Mouse (Mus musculus) adrenal gland, postnatal 14 days (tissue): Measurements from ENCODE around the gene Arl3. TPM values are rescaled to one million over a fixed set of nuclear protein-coding genes. Genes with fewer than 3 reads are reported as not detected.

Experiments used
- DNase-seq: peaks from one replicate; pipeline ENCODE4 v3.0.0; 2021; ENCODE audit warnings: mixed read lengths
- total RNA-seq: library from RNA; stranded (reverse); gene quantifications from 2 replicates; pipeline ENCODE4 v1.2.3, GENCODE M21; 2021

Gene Arl3
- total RNA-seq, 1 experiment from 2014 or later, result 60.7 TPM

DNA sequence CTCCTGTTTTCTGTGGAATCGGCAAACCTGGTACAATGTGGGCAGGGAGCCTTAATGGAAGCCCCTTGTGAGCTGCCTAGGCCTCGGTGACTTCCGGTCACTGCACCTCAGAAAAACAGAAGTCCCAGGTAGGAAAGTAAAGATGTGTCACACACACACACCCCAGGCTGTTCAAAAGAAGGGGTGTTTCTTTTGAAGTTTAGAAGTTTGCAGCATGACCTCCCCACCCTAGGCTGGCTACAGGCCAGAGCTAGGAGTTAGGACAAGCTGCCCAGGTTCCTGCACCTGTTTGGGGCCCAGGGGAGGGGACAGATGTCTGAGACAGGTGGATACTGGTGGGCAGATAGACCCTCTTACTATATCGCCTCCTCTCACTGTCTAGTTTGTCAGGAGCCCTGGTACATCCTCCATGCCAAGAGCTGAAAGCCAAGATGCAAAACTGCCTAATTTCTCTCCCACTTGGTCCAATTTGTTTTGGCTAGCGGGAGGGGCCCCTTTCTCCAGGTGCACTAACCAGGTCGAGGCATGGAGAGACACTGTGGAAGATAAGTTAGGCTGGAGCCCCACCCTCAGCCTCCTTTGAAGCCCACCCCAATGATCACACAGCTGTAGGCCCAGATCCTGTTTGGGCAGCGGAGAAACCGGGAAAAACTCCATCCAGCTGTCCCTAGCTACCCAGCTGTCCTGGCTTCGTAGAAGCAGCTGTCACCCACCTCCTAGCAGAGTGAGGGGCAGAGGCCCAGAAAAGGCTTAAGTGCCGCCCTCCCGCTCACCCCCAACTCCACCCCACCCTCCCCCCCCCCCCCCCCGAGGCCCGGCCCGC, 55.3 kb downstream of the Arl3 start:
- no peak for DNase-seq

DNA sequence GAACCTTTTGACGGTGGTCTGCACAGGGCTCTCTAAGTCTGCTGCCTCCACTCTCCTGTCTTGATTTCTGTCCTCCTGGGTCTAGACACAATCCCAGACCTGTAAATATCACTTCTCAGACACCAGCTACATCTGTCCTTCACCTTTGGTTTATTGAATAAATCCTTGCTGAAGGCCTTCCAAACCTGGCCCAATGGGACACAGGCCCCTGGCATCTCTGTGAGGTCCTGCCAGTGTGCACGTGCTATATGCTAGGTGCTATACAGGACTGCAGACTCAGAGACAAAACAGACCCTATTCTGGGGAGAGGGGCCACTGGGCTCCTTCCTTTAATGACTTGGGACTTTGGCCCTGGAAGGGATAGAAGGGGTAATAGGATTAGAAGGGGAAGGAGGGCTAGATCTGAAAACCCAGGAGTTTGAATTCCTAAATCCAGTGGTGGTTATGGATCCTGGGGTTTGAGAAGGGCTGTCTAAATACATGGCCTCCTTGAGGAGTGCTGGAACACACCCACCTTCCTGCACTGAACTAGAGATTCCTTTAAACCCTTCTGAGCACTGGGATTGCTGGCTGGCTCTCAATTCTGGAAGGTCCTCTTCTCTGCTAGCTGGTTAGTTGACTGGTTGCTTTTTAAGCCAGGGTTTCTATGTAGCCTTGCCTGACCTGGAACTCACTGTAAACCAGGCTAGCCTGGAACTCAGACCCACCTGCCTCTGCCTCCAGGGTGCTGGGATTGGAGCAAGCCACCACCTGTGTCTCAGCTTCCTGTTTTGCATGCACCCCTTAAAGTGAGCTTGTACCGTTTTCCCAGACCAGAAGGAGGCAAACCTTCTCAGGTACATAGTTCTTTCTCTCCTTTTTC, 56.1 kb downstream of the Arl3 start:
- DNase-seq, result no peak

DNA sequence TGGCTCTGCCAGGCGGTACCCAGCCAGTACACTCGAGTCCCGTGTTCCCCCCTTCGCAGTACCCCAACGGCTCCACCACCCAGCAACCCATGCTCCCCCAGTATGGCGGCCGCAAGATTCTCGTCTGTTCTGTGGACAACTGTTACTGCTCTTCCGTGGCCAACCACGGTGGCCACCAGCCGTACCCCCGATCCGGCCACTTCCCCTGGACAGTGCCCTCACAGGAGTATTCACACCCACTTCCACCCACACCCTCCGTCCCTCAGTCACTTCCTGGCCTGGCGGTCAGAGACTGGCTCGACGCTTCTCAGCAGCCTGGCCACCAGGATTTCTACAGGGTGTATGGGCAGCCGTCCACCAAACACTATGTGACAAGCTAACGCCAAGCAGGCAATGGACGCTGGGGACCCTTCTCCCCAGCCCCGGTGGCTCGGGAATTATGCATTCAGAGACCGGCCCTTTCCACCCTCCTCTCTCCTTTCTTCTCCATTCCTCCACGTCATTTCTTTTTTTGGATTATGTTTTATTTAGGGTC, 57.6 kb downstream of the Arl3 start:
- DNase-seq, result no peak

- DNase-seq, result no peak
Observed at GRCm38 (mm10) chr19:46514387-46514786, 58.6 kb downstream of the Arl3 start.

DNA sequence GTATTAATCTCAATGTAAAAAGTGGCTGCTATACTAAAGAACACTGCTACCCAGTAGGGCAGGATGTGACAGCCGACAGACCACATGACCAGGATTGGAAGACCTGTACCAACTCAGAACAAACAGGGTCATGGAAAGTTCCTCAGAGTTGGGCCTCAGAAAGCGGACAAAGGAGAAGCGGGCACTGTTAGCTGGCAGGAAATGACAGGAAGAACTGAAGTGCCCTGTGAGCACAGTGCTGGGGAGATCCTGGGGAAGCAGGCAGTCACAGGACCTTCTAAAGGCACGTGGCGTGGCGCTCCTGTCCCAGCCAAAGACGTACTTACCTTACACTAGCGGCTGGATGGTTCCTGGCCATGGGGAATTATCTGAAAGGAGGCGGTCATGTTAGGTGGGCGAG, 61.7 kb downstream of the Arl3 start:
- DNase-seq, result peak; percentile 59

DNA sequence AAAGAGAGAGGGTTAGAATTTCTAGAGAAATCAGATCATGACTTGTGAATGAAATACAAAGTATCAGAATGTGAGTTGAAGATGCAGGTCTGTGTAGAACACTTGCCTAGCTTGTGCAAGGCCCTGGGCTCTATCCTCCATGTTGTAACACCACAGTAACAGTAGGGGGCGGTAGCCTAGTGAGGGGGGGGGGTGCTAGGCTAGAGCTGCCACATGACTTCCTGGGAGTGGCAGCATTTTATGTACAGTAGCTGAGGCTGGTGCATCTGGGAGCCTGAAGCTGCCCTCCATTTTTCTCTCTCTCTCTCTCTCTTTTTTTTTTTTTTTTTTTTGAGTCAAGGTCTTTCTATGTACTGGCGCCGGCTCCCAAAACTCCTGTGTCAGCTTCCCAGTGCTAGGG, 62.2 kb downstream of the Arl3 start:
- DNase-seq, result peak; percentile 67

- DNase-seq, result peak; percentile 62
Observed at GRCm38 (mm10) chr19:46510401-46510800, 62.6 kb downstream of the Arl3 start.

DNA sequence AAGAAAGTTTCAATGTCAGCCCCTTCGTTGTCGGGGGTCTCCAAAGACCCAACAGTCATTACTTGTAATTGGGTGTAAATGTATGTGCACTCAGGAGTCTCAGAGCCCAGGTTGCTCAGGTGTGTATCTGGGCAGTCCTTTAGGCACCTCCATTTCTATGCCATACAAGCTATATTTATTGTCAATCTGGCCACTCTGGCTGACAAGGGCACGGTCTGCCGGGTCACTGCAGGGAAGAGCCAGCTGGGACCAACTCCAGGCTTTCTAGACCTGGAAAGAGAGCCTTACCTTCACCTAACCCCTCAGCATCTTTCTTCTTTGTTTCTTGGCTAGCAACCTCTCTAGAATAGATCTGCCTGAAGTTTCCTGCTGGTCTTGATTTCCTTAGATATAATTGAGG, 63.3 kb downstream of the Arl3 start:
- no peak for DNase-seq

DNA sequence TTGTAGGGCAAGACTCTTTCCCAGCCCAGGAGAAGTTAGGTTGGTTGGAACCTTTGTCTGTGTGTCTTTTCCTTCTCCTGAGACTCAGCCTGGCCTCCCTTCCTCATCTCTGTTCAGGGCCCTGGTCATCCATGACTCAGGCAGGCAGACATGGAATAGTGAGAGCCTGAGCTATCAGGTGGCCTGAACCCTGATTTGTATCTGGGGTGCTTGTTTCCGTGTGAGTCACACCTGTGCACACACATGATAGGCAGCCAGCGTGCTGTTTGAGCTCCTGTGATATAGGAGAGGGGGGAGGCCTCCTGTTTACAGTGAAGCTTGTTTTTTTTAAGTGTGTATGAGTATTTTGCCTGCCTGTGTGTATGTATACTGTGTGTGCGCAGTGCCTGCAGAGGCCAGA, 63.8 kb downstream of the Arl3 start:
- DNase-seq, result peak; percentile 33

GRCm38 (mm10) chr19:46508738-46509137, 64.3 kb downstream of the Arl3 start:
- DNase-seq, result peak; percentile 33

DNA sequence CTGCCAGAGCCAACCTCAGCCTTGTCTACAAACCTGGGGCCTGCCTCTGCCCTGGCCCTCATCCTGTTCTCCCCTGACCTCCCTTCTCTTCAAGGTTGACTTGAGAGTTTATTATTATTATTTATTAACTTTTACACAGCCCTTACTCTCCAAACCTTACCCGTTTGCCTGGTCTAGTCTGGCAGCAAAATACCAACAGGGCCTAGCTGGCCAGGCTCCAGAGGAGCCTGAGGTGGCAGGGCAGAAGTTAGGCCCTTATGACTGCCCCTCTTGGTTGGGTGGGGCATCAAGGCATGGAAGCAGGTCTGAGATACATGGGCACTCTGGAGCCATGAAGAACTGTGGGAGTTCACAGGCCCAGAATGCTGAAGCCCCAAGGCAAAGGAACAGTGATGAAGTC, 65.2 kb downstream of the Arl3 start:
- peak; percentile 29 for DNase-seq

DNA sequence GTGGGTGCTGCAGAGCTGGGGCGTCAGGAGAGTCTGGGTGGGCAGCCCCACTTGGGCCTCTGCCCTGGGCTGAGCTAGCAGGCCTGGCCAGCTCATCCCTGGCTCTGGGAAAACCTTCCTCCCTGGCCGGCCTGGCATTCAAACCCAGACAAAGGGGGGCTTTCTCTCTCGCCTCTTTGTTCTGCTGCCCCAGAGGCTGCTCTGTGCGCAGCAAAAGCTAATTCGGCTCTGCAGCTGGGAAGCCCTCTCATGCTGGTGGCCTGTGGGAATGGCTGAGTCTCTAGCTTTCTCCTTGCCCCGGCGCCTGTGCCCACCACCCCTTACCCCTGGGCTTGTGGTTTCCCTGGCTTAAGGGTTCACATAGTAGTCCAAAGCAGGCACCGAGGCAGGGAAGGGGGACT, 65.8 kb downstream of the Arl3 start:
- DNase-seq, result peak; percentile 9

DNA sequence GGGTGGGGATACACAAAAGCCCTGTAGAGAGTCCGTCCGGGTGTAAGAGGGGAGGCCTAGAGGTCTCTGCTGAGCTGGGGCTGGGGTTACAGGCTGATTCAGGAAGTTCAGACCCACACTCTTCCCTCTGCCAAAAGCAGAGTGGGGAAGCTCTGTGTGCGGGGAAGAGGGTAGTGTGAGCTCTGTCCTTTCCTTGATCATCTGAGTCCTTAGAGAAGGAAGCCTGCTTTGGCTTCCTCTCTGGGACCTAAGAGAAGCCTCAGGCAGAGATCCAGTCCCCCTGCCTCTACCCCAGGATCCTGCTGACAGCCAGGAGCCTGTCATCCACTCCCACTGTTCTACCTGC, 66.7 kb downstream of the Arl3 start:
- DNase-seq, result peak; percentile 2

- peak; percentile 26 for DNase-seq
Observed at GRCm38 (mm10) chr19:46505646-46506371, 67.2 kb downstream of the Arl3 start.

DNA sequence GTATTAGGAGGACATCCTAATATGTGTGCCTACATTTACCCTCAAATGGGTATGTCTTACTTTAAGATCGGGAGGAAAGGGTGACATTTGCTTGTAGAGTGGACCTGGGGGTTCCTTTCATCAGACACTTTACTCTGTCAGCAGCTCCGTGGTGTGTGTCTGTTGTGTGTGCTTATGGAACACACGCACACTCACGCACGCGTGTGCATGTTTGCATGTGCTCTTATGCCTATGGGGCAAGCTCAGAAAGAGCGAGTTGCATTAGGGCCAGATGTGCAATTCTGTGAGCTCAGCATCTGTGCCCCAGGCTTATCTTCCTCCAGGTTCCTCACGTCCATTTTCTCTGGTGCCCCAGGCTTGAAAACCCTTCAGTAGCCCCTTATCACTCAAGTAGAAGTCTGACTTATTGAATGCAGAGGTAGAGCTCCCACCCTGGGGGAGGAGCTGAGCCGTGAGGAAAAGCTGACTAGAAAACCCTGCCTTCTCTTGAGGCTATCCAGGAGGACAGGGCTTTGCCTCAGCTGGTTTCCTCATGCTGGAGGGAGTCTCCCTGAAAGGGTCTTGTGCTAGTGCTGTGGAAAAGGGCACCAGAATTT, 68.1 kb downstream of the Arl3 start:
- peak; percentile 5 for DNase-seq

DNA sequence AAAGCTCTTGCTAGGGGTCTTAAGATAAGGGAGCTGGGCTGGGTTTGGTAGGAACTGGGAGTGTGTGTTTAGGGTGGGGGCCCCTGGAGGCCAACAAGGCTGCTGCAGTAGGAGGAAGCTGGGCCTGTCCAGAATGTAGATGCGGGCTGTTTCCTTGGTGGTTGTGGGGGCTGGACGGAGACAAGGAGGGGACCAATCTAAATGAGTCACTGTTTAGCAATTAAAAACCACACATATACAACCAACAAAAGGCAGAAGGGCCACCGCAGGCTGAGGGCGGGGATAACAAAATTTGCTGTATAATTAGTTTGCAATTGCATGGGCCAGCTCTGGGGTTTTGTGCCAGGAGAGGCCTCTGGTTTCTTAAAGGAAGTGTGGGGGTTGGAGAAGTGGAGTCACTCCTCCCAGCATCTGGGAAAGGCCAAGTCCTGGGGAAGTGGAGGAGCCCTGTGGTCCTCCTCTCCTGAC, 68.9 kb downstream of the Arl3 start:
- no peak for DNase-seq

DNA sequence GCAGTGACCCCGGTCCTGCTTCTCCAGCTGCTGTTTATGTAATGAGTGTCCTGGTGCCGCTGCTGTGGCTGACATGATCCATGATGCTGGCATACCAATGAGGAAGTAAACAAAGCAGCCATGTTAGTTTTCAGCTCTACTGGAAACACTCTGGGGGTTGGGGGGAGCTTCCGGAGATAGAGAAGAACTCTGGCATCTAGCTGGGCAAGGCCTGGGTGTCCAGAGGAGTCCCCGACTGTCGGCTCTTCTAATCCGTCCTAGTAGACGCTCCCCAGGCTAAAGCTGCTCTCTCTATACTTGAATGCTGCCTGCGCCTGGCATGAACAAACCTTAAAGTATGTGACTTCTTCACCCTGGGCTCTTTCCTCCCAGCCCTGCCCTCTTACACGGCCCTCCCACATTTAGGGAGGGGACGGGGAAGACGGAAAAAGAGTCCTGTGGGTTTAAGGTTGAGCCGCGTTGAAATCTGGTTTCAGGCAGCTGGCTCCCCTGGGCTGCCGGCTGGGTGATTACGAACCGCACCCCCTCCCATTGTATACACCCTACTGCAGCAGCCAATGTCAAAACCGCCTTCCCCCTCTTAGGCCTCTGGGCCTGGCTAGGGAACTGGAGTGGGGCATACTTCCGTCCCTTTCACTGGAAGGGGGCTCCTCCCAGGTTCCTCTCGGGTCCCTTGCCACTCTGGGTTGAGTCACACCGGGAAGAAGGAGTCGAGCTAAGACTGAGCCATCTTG, 69.5 kb downstream of the Arl3 start:
- DNase-seq, result peak; percentile 86

DNA sequence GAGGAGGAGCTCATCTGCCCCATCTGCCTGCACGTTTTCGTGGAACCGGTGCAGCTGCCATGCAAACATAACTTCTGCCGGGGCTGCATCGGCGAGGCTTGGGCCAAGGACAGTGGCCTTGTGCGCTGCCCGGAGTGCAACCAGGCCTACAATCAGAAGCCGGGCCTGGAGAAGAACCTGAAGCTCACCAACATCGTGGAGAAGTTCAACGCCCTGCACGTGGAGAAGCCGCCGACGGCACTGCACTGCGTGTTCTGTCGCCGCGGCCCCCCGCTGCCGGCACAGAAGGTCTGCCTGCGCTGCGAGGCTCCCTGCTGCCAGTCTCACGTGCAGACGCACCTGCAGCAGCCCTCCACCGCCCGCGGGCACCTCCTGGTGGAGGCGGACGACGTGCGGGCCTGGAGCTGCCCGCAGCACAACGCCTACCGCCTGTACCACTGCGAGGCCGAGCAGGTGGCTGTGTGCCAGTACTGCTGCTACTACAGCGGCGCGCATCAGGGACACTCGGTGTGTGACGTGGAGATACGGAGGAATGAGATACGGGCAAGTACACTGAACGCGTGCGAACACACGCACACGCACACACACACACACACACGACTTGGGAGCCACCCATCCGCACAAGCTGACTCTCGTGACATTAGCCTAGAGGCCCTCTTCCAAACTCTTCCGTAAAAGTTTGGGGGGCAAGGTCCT, 70.4 kb downstream of the Arl3 start:
- DNase-seq, result peak; percentile 95

DNA sequence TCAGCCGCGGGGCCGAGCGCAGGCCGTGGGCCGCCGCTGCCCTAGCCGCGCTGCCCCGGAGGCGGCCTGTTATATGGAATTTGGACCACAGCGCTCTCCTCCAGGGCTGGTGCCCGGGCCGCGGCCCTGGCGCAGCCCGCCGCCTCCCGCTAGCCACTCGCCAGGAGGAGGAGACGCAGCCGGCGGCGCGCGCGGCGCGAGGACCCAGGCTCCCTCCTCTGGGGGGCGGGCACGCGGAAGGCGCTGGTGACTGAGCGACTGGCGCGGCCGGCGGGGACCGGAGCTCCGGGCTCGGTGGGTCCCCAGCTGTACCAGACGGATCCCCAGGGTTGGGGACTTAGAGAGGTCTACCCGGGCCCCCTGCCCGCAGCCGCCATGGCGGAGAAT, 70.9 kb downstream of the Arl3 start:
- DNase-seq, result peak; percentile 92

- peak; percentile 87 for DNase-seq
Observed at GRCm38 (mm10) chr19:46501401-46502068, 71.5 kb downstream of the Arl3 start, which contains the start of gene Trim8. Trim8 (plus strand) TSS chr19:46501702.
